Mouse (Mus musculus) olfactory bulb, adult 2 months (tissue): ENCODE results near the gene Lgi4.

ENCODE experiments used
- CTCF ChIP-seq: fragments of 200-500 bp; IDR thresholded peaks from 2 replicates; pipeline ENCODE4 v1.5.1; 2012; ENCODE audit warnings: low read depth, mild to moderate bottlenecking, low read length, moderate library complexity; ENCODE audit not compliant: insufficient read depth
- POLR2A ChIP-seq: fragments of 200-500 bp; IDR thresholded peaks from 2 replicates; pipeline ENCODE4 v1.6.1; 2012; ENCODE audit warnings: mild to moderate bottlenecking, low read depth, low read length, moderate library complexity; ENCODE audit not compliant: insufficient read depth

- TF ChIP-seq POLR2A (no peak), CTCF (no peak)
Observed at GRCm38 (mm10) chr7:31087262-31087661, 28.1 kb downstream of the Lgi4 start.
